In genomic region chr5:114719003-114719927, GRCm38 (mm10) we compare ENCODE assay signal across 11 mouse cellular contexts. TPM values are rescaled to one million over a fixed set of nuclear protein-coding genes. Genes with fewer than 3 reads are reported as not detected.
DNase-seq lines count a peak whose midpoint lies in the region; ATAC-seq lines count a peak whose summit lies in the region.
"Had no signal": no experiment of that assay in that cellular context is flagged by ENCODE, and none has a peak within 500 bp of the region (broad histone marks: within the 10 kb centered on the region; RNA-seq: fewer than 3 reads in every experiment).

No protein-coding gene starts in this region.

- WGBS in liver, embryonic 13.5 days (ENCODE audit: insufficient replicate concordance), result 77% methylated on average over 20 of the region's 20 CpGs
- WGBS in midbrain, embryonic 15.5 days, result 93% methylated on average over 20 of the region's 20 CpGs

- peaks cover 86% of the 10 kb centered on the region for H3K36me3 ChIP-seq in liver, embryonic 13.5 days
- H3K36me3 ChIP-seq in midbrain, embryonic 15.5 days (replicated peaks), result peaks cover 55% of the 10 kb centered on the region

- peak; percentile 63 for ATAC-seq in liver, embryonic 13.5 days (ENCODE audit: low read depth)
- no peak for ATAC-seq in midbrain, embryonic 15.5 days (replicated peaks)

- no peak overlapping the region for H3K27ac ChIP-seq in liver, embryonic 13.5 days
- no peak overlapping the region for H3K27ac ChIP-seq in midbrain, embryonic 15.5 days
- H3K27ac ChIP-seq: hindbrain, embryonic 12.5 days had no signal

- no peak overlapping the region for H3K9ac ChIP-seq in liver, embryonic 13.5 days
- H3K9ac ChIP-seq in midbrain, embryonic 15.5 days, result no peak overlapping the region
- H3K9ac ChIP-seq: hindbrain, embryonic 12.5 days had no signal

- H3K4me1 ChIP-seq in liver, embryonic 13.5 days (replicated peaks), result peaks cover 13% of the 10 kb centered on the region
- H3K4me1 ChIP-seq in midbrain, embryonic 15.5 days, result no peaks in the 10 kb centered on the region
- H3K4me1 ChIP-seq: hindbrain, embryonic 12.5 days had no signal

- DNase-seq in 3T3-L1 (ENCODE audit: low read depth, low spot score), result peak; percentile 97
- DNase-seq in cerebellum, adult 11-12 months, result peak; percentile 83
- DNase-seq in kidney, adult 9 months, result peak; percentile 91
- no peak for DNase-seq in liver, embryonic 13.5 days
- no peak for DNase-seq in layer of hippocampus, adult 9-11 months
- no peak for DNase-seq in gastrocnemius, postnatal 4 days (ENCODE audit: low spot score in 2 of 2)
- DNase-seq: heart, adult 11 months; right cerebral cortex, postnatal 14 days; thymus, adult 2 months had no signal

- no peak overlapping the region for H3K4me3 ChIP-seq in liver, embryonic 13.5 days (replicated peaks)
- no peak overlapping the region for H3K4me3 ChIP-seq in midbrain, embryonic 15.5 days
- H3K4me3 ChIP-seq: hindbrain, embryonic 12.5 days had no signal

- no peaks in the 10 kb centered on the region for H3K9me3 ChIP-seq in liver, embryonic 13.5 days (replicated peaks)
- no peaks in the 10 kb centered on the region for H3K9me3 ChIP-seq in midbrain, embryonic 15.5 days
- H3K9me3 ChIP-seq: hindbrain, embryonic 12.5 days had no signal

- H3K27me3 ChIP-seq in liver, embryonic 13.5 days, result no peaks in the 10 kb centered on the region
- H3K27me3 ChIP-seq in midbrain, embryonic 15.5 days (replicated peaks), result no peaks in the 10 kb centered on the region
- H3K27me3 ChIP-seq: hindbrain, embryonic 12.5 days had no signal

- no peak overlapping the region for H3K4me2 ChIP-seq in liver, embryonic 13.5 days
- H3K4me2 ChIP-seq in midbrain, embryonic 15.5 days, result no peak overlapping the region
- H3K4me2 ChIP-seq: hindbrain, embryonic 12.5 days had no signal

RNA-seq across cellular contexts. Expression of gene Tchp, which starts 11.7 kb away (rescaled TPM):
- polyA plus RNA-seq in liver, embryonic 13.5 days (2015; fragmentation: Nextera tagmentation; extraction: Ambion mirVana), result 4.4 and 4.8 TPM in 2 replicates
- 1 to 10 TPM; 6.3 to 6.9 TPM for total RNA-seq in gastrocnemius, postnatal 4 days (2021)
- polyA plus RNA-seq in midbrain, embryonic 15.5 days (2015; fragmentation: Nextera tagmentation; extraction: Ambion mirVana), result 15.6 and 15.9 TPM in 2 replicates

RNA-seq across cellular contexts. Expression of gene Gltp, which starts 28.5 kb away (rescaled TPM):
- polyA plus RNA-seq in liver, embryonic 13.5 days (2015; fragmentation: Nextera tagmentation; extraction: Ambion mirVana), result 36.1 and 41.7 TPM in 2 replicates
- 10 to 100 TPM; 26.4 to 31.8 TPM for total RNA-seq in gastrocnemius, postnatal 4 days (2021)
- 34.5 and 39.1 TPM in 2 replicates for polyA plus RNA-seq in midbrain, embryonic 15.5 days (2015; fragmentation: Nextera tagmentation; extraction: Ambion mirVana)

RNA-seq across cellular contexts. Expression of gene Ankrd13a, which starts 55.2 kb away (rescaled TPM):
- 43.3 and 49.0 TPM in 2 replicates for polyA plus RNA-seq in liver, embryonic 13.5 days (2015; fragmentation: Nextera tagmentation; extraction: Ambion mirVana)
- total RNA-seq in gastrocnemius, postnatal 4 days (2021), result 10 to 100 TPM; 46.2 to 53.1 TPM
- polyA plus RNA-seq in midbrain, embryonic 15.5 days (2015; fragmentation: Nextera tagmentation; extraction: Ambion mirVana), result 31.1 and 34.7 TPM in 2 replicates

RNA-seq across cellular contexts. Expression of gene Git2, which starts 56.1 kb away (rescaled TPM):
- 14.8 and 16.3 TPM in 2 replicates for polyA plus RNA-seq in liver, embryonic 13.5 days (2015; fragmentation: Nextera tagmentation; extraction: Ambion mirVana)
- total RNA-seq in gastrocnemius, postnatal 4 days (2021), result 10 to 100 TPM; 37.6 to 50.1 TPM
- 51.6 and 52.9 TPM in 2 replicates for polyA plus RNA-seq in midbrain, embryonic 15.5 days (2015; fragmentation: Nextera tagmentation; extraction: Ambion mirVana)

Comparison
In these comparisons a context has a peak if more than half of its experiments do, and no peak if none do; other contexts are left out.
1. DNase-seq: peak in 3T3-L1 (single experiment), cerebellum, adult 11-12 months (single experiment) and kidney, adult 9 months (single experiment); none in liver, embryonic 13.5 days (single experiment), layer of hippocampus, adult 9-11 months (single experiment) and gastrocnemius, postnatal 4 days (0 of 2).